Mouse (Mus musculus): ENCODE results near the gene Lrrtm4. TPM values are rescaled to one million over a fixed set of nuclear protein-coding genes. Genes with fewer than 3 reads are reported as not detected.

The Lrrtm4 gene
- polyA plus RNA-seq, 1 experiment, result 30.5 TPM

DNA sequence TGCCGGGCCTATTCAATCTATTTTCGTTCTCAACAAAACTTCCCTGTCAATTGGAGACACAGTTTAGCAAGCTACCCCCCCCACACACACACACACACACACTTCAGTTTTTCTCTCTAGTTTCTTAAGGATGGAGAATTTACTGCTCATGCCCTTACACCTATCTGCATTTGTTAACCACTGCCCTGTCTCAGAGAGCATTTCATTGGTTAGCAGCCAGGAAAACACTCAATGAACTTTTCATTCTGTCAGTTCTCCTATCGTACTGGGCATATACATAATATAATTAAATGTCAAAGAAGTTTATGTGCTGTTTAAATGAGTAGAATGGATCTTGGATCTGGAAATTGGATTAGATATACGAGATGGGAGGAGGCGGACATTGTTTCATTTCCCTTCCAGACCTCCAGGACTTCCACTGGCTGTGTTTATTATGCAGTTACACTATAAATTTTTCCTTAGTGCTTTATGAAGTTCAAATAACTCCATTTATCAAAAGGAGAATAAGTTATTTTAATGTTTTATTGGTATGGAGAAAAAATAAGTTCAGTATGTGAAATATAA, 742.0 kb downstream of the Lrrtm4 start:
- peaks cover 1% of the 10 kb centered on the region; the same call in 1 of the 2 replicates for H3K4me1 ChIP-seq (ENCODE audit: control insufficient read depth, insufficient read depth, low read length)
- H3K27ac ChIP-seq (ENCODE audit: insufficient read depth, low read length), result no peak overlapping the region
- TF ChIP-seq CTCF (IDR thresholded peaks at IDR 0.05; ENCODE audit: extremely low read depth, insufficient read depth, low read length), result no peak
- TF ChIP-seq POLR2A (IDR thresholded peaks at IDR 0.05; ENCODE audit: extremely low read depth, insufficient read depth, low read length), result no peak

GRCm38 (mm10) chr6:80786282-80786681, 767.6 kb downstream of the Lrrtm4 start:
- Histone ChIP-seq H3K27ac (ENCODE audit: insufficient read depth, low read length) (no peak overlapping the region), H3K4me1 (ENCODE audit: control insufficient read depth, insufficient read depth, low read length) (no peaks in the 10 kb centered on the region; the same call in 1 of the 2 replicates), H3K4me3 (ENCODE audit: insufficient read depth, low read length) (no peak overlapping the region)
- no peak for TF ChIP-seq CTCF (IDR thresholded peaks at IDR 0.05; ENCODE audit: extremely low read depth, insufficient read depth, low read length)
- no peak for TF ChIP-seq POLR2A (IDR thresholded peaks at IDR 0.05; ENCODE audit: extremely low read depth, insufficient read depth, low read length)

More for the DNA sequence above, 742.0 kb downstream of the Lrrtm4 start:
- no peak overlapping the region for H3K4me3 ChIP-seq (ENCODE audit: insufficient read depth, low read length)

- Histone ChIP-seq H3K27ac (ENCODE audit: insufficient read depth, low read length) (no peak overlapping the region), H3K4me3 (ENCODE audit: insufficient read depth, low read length) (no peak overlapping the region), H3K4me1 (ENCODE audit: control insufficient read depth, insufficient read depth, low read length) (no peaks in the 10 kb centered on the region)
- TF ChIP-seq POLR2A (IDR thresholded peaks at IDR 0.05; ENCODE audit: extremely low read depth, insufficient read depth, low read length) (no peak), CTCF (IDR thresholded peaks at IDR 0.05; ENCODE audit: extremely low read depth, insufficient read depth, low read length) (no peak)
Measured at GRCm38 (mm10) chr6:80823753-80824152, 805.1 kb downstream of the Lrrtm4 start.

DNA sequence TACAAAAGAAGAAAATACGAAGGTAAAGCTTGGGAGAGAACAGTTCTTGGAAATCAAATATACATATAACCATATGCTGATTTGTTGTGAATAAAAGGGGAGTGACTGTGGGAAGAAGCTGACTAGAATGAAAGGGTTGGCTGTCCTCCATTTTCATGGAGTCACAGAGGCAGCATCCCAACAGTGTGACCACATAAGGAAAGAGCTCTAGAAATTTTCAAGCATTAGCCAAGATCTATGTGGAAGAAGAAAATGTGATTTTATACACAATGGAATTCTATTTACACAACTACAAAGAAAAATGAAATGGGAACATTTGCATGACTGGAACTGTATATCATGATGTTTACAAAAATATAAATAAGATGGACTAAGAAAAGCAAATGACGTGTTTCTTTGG, 821.1 kb downstream of the Lrrtm4 start:
- Histone ChIP-seq H3K4me1 (ENCODE audit: control insufficient read depth, insufficient read depth, low read length) (no peaks in the 10 kb centered on the region), H3K27ac (ENCODE audit: insufficient read depth, low read length) (no peak overlapping the region), H3K4me3 (ENCODE audit: insufficient read depth, low read length) (no peak overlapping the region)
- TF ChIP-seq POLR2A (IDR thresholded peaks at IDR 0.05; ENCODE audit: extremely low read depth, insufficient read depth, low read length) (no peak), CTCF (IDR thresholded peaks at IDR 0.05; ENCODE audit: extremely low read depth, insufficient read depth, low read length) (no peak)

- TF ChIP-seq POLR2A (IDR thresholded peaks at IDR 0.05; ENCODE audit: extremely low read depth, insufficient read depth, low read length) (no peak), CTCF (IDR thresholded peaks at IDR 0.05; ENCODE audit: extremely low read depth, insufficient read depth, low read length) (no peak)
- no peaks in the 10 kb centered on the region for H3K4me1 ChIP-seq (ENCODE audit: control insufficient read depth, insufficient read depth, low read length)
- H3K4me3 ChIP-seq (ENCODE audit: insufficient read depth, low read length), result no peak overlapping the region
- H3K27ac ChIP-seq (ENCODE audit: insufficient read depth, low read length), result no peak overlapping the region
Measured at GRCm38 (mm10) chr6:80845294-80845693, 826.6 kb downstream of the Lrrtm4 start.

GRCm38 (mm10) chr6:80856910-80857543, 838.4 kb downstream of the Lrrtm4 start:
- TF ChIP-seq CTCF (IDR thresholded peaks at IDR 0.05; ENCODE audit: extremely low read depth, insufficient read depth, low read length) (no peak), POLR2A (IDR thresholded peaks at IDR 0.05; ENCODE audit: extremely low read depth, insufficient read depth, low read length) (no peak)
- Histone ChIP-seq H3K27ac (ENCODE audit: insufficient read depth, low read length) (no peak overlapping the region), H3K4me3 (ENCODE audit: insufficient read depth, low read length) (no peak overlapping the region), H3K4me1 (ENCODE audit: control insufficient read depth, insufficient read depth, low read length) (no peaks in the 10 kb centered on the region; the same call in 1 of the 2 replicates)

Other genes starting within 250 kb of the Lrrtm4 start
- not detected in 2 replicates for gene Gm20594, start 201.0 kb upstream of the Lrrtm4 start, polyA plus RNA-seq (2012; rRNA removed)